Mouse (Mus musculus) heart, embryonic 11.5 days (tissue): ENCODE results near the gene 3830406C13Rik. TPM values are rescaled to one million over a fixed set of nuclear protein-coding genes. Genes with fewer than 3 reads are reported as not detected.
"Not testable (repeated sequence)": the region's sequence is repeated elsewhere in the genome, so short reads cannot be mapped to it uniquely, and the experiment has no call there.

Source experiments
- ATAC-seq: fragments of 200-750 bp; cut with Nextera tagmentation; replicated peaks from 2 replicates; pipeline ENCODE4 v1.8.0; 2017; ENCODE audit warnings: moderate library complexity; ENCODE audit not compliant: insufficient number of reproducible peaks, low FRiP score, low TSS enrichment
- H3K27ac ChIP-seq: fragments of 300-500 bp; sonication (generic); 2 replicates; pipeline ENCODE4 v1.5.1; 2014; ENCODE audit warnings: mild to moderate bottlenecking, low read depth, low read length
- H3K27me3 ChIP-seq: fragments of 300-500 bp; sonication (generic); 2 replicates; pipeline ENCODE4 v1.6.1; 2014; ENCODE audit warnings: mild to moderate bottlenecking, low read length, mixed read lengths; ENCODE audit not compliant: control insufficient read depth, insufficient read depth
- H3K36me3 ChIP-seq: fragments of 300-500 bp; sonication (generic); 2 replicates; pipeline ENCODE4 v1.6.1; 2014; ENCODE audit warnings: mild to moderate bottlenecking, low read length, moderate library complexity, mixed read lengths; ENCODE audit not compliant: control insufficient read depth, insufficient read depth
- H3K4me1 ChIP-seq: fragments of 300-500 bp; sonication (generic); 2 replicates; pipeline ENCODE4 v1.6.1; 2014; ENCODE audit warnings: low read length; ENCODE audit not compliant: control insufficient read depth, insufficient read depth
- H3K4me2 ChIP-seq: fragments of 300-500 bp; sonication (generic); 2 replicates; pipeline ENCODE4 v1.6.1; 2014; ENCODE audit warnings: mild to moderate bottlenecking, moderate library complexity
- H3K4me3 ChIP-seq: fragments of 300-500 bp; sonication (generic); 2 replicates; pipeline ENCODE4 v1.5.1; 2014; ENCODE audit warnings: low read depth, low read length
- H3K9ac ChIP-seq: fragments of 300-500 bp; sonication (generic); 2 replicates; pipeline ENCODE4 v1.6.1; 2014; ENCODE audit warnings: mild to moderate bottlenecking, low read depth, low read length, moderate library complexity
- H3K9me3 ChIP-seq: fragments of 300-500 bp; sonication (generic); replicated peaks from 2 replicates; pipeline ENCODE4 v1.6.1; 2016; ENCODE audit warnings: low read length; ENCODE audit not compliant: control insufficient read depth
- WGBS: fragments of 180-500 bp; shearing (Covaris S2); extraction: QIAGEN DNeasy Blood & Tissue Kit; methylation state at CpG from one replicate; pipeline ENCODE4 v1.1.7; 2014; ENCODE audit not compliant: insufficient replicate concordance; 5-methylcytosine and 5-hydroxymethylcytosine counted together
- polyA plus RNA-seq: library from polyadenylated mRNA; unstranded; fragments of >200 nt; fragmentation: Nextera tagmentation; extraction: Ambion mirVana; gene quantifications from 2 replicates; pipeline ENCODE4 v1.2.1, GENCODE M21; 2014

Gene 3830406C13Rik
- polyA plus RNA-seq = 25.0 and 25.4 TPM in 2 replicates

DNA sequence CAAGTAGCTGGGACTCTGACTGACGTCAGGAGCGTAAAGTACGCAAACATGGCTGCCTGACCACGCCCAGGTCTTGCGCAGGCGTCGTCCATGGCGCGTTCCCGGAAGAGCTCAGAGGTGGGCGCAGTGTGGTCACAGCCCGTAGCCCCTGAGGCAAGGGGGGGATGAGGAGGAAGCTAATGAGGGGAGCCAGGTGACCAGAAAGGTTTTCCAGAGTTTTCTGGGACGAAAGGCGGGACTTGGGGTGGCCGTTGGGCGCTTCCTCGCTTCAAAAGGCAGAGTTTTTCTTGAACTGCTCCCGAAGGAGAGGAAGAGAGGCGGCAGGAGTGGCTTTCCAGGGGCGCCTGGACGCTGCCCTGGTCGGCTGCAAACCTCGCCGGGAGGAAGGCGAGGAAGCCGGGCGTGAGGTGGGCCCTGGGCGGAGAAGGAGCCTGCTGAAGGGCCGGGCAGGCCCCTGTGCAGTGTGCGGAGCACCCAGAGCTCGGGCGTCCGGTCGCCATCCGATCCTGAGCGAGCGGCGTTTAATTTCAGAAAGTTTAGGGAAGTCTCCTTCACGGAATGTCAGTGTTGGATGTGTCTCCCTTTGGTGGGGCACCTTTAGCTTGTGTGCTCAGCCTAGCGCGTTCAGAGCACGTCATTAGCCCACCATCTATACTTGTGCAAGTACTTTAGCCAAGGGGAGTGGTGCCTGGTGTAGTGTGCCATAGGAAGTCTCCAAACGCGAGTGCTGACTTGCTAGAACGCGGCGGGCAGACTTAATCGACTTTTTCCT, at the start of gene 3830406C13Rik:
Gene 3830406C13Rik (plus strand): TSS at position 33 of the 772 bp plus-strand sequence.
- Histone ChIP-seq H3K27ac (peak within 1 kb of the TSS; percentile 94), H3K4me2 (peak within 1 kb of the TSS; percentile 75), H3K4me1 (no peaks in the 10 kb centered on the region), H3K27me3 (no peaks in the 10 kb centered on the region; the same call in 1 of the 2 replicates), H3K4me3 (peak within 1 kb of the TSS; percentile 72), H3K9me3 (no peaks in the 10 kb centered on the region), H3K36me3 (no peaks in the 10 kb centered on the region), H3K9ac (peak within 1 kb of the TSS; percentile 86)
- WGBS = 1% methylated on average over 48 of the region's 48 CpGs
- ATAC-seq = peak; percentile 96

DNA sequence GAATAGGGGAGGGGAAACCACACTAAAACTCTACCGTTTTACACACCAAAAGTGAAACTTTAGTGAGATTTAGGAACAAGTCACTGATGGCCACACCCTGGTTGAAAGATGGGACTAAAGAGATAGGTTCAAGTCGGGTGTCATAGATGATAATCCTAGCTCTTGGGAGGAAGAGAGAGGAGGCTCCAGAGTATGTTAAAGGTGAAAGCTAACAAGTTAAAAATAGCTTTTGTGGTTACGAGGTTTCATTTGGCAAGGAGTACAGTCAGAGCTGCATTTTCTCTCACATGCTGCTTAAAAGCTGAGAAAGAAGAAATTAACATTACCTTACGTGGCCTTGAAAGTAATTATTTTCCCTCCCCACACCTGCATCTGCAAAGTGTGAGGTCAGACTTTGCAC, 40.2 kb upstream of the 3830406C13Rik start:
- H3K9ac ChIP-seq = no peak overlapping the region
- H3K27me3 ChIP-seq = no peaks in the 10 kb centered on the region
- no peak overlapping the region for H3K4me3 ChIP-seq
- H3K36me3 ChIP-seq = no peaks in the 10 kb centered on the region
- WGBS = 60% methylated on average over 4 of the region's 4 CpGs
- no peaks in the 10 kb centered on the region for H3K9me3 ChIP-seq
- H3K4me2 ChIP-seq = no peak overlapping the region
- ATAC-seq = no peak
- H3K27ac ChIP-seq = no peak overlapping the region
- H3K4me1 ChIP-seq = no peaks in the 10 kb centered on the region

DNA sequence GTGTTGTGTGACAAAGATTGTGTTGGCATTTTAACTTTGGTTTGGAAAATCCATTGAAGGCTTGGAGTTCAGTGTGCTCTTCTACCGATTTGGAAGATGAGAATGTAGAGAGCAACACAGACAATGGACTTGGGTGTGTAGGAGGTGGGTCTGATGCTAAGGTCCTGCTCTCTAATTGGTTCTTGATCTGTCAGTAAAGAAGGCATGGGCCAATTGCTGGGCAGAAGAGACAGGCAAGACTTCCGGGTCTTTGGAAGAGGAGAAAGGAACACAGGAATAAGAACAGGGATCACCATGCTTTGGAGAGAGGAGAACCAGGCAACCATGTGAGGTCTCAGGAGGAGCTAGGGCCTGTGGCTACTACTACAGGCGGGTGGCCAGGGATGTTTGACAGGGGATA, 7.9 kb upstream of the 3830406C13Rik start:
- 61% methylated on average over 3 of the region's 3 CpGs for WGBS
- H3K9me3 ChIP-seq = no peaks in the 10 kb centered on the region
- no peaks in the 10 kb centered on the region for H3K36me3 ChIP-seq
- no peak overlapping the region for H3K4me2 ChIP-seq
- no peak overlapping the region for H3K9ac ChIP-seq
- no peak overlapping the region for H3K27ac ChIP-seq
- no peak overlapping the region for H3K4me3 ChIP-seq
- no peaks in the 10 kb centered on the region; the same call in 1 of the 2 replicates for H3K27me3 ChIP-seq
- ATAC-seq = no peak
- no peaks in the 10 kb centered on the region for H3K4me1 ChIP-seq

DNA sequence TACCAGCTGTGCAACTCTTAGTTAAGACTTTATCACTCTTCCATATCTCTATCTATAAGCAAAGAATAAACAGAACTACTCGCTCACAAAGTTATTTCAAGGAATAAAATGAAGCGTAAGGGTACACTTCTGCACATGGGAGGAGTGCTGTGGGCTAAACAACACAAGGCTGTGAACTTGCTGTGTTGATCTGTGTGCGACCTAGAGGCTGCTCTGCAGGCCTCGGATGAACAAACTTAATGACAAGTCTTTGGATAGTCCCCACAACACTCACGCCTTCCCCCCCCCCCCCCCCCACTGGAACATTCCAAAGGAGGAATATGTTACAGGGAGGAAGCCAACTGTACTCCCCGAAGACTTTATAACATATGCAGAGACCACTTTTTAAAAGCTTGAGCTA, 332 bp upstream of the 3830406C13Rik start, which contains the start of gene Gm49355:
Gene Gm49355 (plus strand): TSS at position 336 of the 400 bp plus-strand sequence.
- WGBS = 80% methylated on average over 6 of the region's 6 CpGs
- Histone ChIP-seq H3K27ac (peak within 1 kb of the TSS; percentile 94), H3K27me3 (no peaks in the 10 kb centered on the region; the same call in 1 of the 2 replicates), H3K9ac (peak within 1 kb of the TSS; percentile 86), H3K4me3 (peak within 1 kb of the TSS; percentile 72), H3K36me3 (no peaks in the 10 kb centered on the region), H3K4me1 (no peaks in the 10 kb centered on the region), H3K4me2 (peak within 1 kb of the TSS; percentile 75), H3K9me3 (no peaks in the 10 kb centered on the region)
- ATAC-seq = no peak

DNA sequence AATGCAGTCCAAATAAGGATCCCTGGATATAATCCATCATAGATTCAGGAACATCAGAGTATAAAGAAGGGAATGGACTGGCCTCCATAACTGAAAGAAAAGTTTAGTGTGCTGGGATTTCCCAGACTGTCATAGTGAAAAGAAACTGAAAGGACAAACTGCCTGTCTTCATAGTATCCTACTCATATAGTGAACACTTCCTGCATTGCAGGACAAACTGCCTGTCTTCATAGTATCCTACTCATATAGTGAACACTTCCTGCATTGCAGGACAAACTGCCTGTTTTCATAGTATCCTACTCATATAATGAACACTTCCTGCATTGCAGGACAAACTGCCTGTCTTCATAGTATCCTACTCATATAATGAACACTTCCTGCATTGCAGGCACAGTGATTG, 5.8 kb downstream of the 3830406C13Rik start:
- H3K27ac ChIP-seq, H3K9me3 ChIP-seq, H3K9ac ChIP-seq, H3K27me3 ChIP-seq, H3K4me2 ChIP-seq, H3K36me3 ChIP-seq, H3K4me1 ChIP-seq, H3K4me3 ChIP-seq, ATAC-seq: not testable (repeated sequence)

DNA sequence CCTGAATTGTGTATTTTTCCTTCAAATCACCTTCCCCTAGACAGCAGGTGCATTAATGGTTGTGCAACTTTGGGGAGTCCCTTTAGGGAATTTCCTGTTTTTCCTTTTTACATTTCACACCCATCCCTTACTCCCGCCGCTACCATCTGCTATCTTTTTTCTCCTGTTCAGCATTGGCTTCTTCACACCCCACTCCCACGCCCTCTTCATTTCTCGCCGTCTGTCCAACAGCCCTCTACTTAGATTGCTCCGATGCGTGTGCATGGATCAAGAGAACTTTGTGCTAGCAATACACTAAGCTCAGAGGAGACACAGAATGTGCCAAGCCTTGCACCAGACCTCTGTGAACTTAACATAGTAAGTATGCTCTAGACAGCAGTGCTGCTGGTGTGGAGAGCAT, 12.4 kb downstream of the 3830406C13Rik start:
- Histone ChIP-seq H3K9ac (no peak overlapping the region), H3K27me3 (no peaks in the 10 kb centered on the region), H3K4me2 (no peak overlapping the region), H3K36me3 (peaks cover 6% of the 10 kb centered on the region; the same call in 1 of the 2 replicates), H3K4me3 (no peak overlapping the region), H3K4me1 (no peaks in the 10 kb centered on the region), H3K9me3 (no peaks in the 10 kb centered on the region), H3K27ac (no peak overlapping the region)
- 89% methylated on average over 7 of the region's 7 CpGs for WGBS
- no peak for ATAC-seq

DNA sequence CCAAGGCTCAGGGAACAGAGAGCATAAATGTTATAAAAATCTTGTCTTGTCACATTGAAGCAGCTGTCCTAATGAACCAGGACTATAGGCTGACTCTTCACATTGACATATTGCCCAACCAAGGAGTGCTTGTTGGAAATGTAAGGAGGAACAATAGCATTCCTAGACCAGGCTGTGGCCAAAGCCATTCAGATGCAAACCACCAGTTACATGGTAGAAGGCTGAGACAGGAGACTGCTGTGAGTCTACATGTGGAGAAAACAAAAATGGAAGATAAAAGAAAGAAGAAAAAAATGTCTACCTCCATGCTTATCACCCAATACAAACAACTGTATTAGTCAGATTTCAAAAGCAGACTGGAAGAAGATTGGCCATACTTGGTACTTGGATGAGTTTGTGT, 15.2 kb downstream of the 3830406C13Rik start:
- Histone ChIP-seq H3K4me3 (no peak overlapping the region), H3K27ac (no peak overlapping the region), H3K9me3 (no peaks in the 10 kb centered on the region), H3K4me1 (no peaks in the 10 kb centered on the region), H3K36me3 (peaks cover 6% of the 10 kb centered on the region; the same call in 1 of the 2 replicates), H3K9ac (no peak overlapping the region), H3K27me3 (no peaks in the 10 kb centered on the region), H3K4me2 (no peak overlapping the region)
- ATAC-seq = no peak

DNA sequence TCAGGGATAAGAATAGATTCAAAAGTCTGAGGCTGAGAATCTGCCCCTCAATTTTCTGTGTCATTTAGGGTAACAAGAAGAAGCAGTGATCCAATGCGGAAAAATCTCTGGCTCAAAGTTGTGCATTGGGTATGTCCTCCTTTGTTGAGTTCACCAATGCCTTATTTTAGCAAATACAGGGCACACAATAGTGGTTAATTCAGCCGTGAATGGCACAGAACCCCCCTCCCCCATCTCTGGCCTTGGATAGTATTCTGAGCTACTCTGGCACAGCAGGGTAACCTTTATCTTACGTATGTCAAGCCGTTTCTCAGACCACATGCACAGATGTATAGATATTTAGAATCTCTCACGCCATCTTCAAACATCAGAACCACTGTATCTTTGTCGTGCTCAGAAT, 15.7 kb downstream of the 3830406C13Rik start:
- no peak for ATAC-seq
- H3K27ac ChIP-seq = no peak overlapping the region
- H3K9ac ChIP-seq = no peak overlapping the region
- no peaks in the 10 kb centered on the region for H3K27me3 ChIP-seq
- H3K9me3 ChIP-seq = no peaks in the 10 kb centered on the region
- H3K4me2 ChIP-seq = no peak overlapping the region
- no peaks in the 10 kb centered on the region for H3K4me1 ChIP-seq
- H3K36me3 ChIP-seq = peaks cover 6% of the 10 kb centered on the region; the same call in 1 of the 2 replicates
- WGBS = 76% methylated on average over 6 of the region's 6 CpGs
- no peak overlapping the region for H3K4me3 ChIP-seq

DNA sequence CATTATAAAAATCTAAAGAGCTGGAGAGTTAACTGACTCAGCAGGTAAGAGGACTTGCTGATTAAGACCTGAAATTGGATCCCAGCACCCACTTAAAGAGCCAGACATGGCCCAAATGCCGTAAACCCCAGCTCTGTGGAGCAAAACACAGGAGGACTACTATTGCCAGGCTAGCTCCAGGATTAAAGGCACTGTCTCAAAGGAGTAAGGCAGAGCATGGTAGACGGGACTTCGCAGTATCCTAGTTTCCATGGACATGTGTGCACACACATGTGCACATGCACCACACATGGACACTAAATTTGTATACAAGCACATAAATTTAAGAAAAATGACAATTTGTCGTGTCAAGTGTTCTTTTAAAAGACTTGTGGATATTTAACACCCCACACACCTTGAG, 16.3 kb downstream of the 3830406C13Rik start:
- WGBS = 76% methylated on average over 4 of the region's 4 CpGs
- no peak for ATAC-seq
- no peaks in the 10 kb centered on the region for H3K9me3 ChIP-seq
- H3K4me3 ChIP-seq = no peak overlapping the region
- no peaks in the 10 kb centered on the region for H3K27me3 ChIP-seq
- no peak overlapping the region for H3K4me2 ChIP-seq
- no peak overlapping the region for H3K27ac ChIP-seq
- no peaks in the 10 kb centered on the region for H3K4me1 ChIP-seq
- peaks cover 6% of the 10 kb centered on the region; the same call in 1 of the 2 replicates for H3K36me3 ChIP-seq
- no peak overlapping the region for H3K9ac ChIP-seq
